Comparison of ENCODE assay signal across 13 mouse cellular contexts in the genomic region with DNA sequence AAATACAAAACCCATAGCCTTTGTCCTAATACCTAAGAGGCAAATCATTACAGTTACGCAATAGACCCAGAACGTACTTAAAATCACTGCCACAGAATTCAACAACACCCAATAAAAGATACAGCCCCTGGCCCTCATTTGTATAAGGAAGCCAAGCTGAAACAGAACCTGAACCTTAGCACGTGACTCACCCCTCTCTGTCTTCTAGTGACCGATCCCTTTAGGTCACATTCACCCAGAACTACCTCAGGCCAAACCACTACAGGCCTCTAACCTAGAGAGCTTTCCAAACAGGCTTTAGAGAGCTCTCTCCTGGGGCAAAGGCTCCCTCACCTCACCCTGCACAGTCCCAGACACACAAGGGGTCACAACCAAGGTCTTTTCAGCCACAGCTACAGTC. TPM values are rescaled to one million over a fixed set of nuclear protein-coding genes. Genes with fewer than 3 reads are reported as not detected.
DNase-seq lines count a peak whose midpoint lies in the region; ATAC-seq and TF ChIP-seq lines count a peak whose summit lies in the region.
"Had no signal": no experiment of that assay in that cellular context is flagged by ENCODE, and none has a peak within 500 bp of the region (broad histone marks: within the 10 kb centered on the region; RNA-seq: fewer than 3 reads in every experiment).

No protein-coding gene starts in this region.

- TF ChIP-seq RAD21 in MEL (IDR thresholded peaks at IDR 0.05; ENCODE audit: low read depth, low read length): no peak

- H3K27ac ChIP-seq in MEL (ENCODE audit: control insufficient read depth, low read depth, low read length): peak overlapping the region; percentile 51
- H3K27ac ChIP-seq in heart, embryonic 16.5 days (ENCODE audit: low read length): peak overlapping the region; percentile 93
- H3K27ac ChIP-seq in liver, postnatal 0 days (ENCODE audit: low read depth): peak overlapping the region; percentile 98
- no peak overlapping the region for H3K27ac ChIP-seq in midbrain, embryonic 15.5 days
- no peak overlapping the region for H3K27ac ChIP-seq in midbrain, embryonic 11.5 days (ENCODE audit: low read depth, low read length)
- H3K27ac ChIP-seq: left cerebral cortex, adult 2 months had no signal

- peaks cover 19 to 54% of the 10 kb centered on the region in 2 experiments for H3K4me1 ChIP-seq in MEL (ENCODE audit: control insufficient read depth in 1 of 2, insufficient read depth in 2 of 2, low read length in 2 of 2)
- peaks cover 87% of the 10 kb centered on the region for H3K4me1 ChIP-seq in heart, embryonic 16.5 days (ENCODE audit: control insufficient read depth, insufficient read depth, low read length)
- H3K4me1 ChIP-seq in liver, postnatal 0 days (ENCODE audit: insufficient read depth): peaks cover 78% of the 10 kb centered on the region
- peaks cover 27% of the 10 kb centered on the region for H3K4me1 ChIP-seq in midbrain, embryonic 15.5 days
- H3K4me1 ChIP-seq in midbrain, embryonic 11.5 days (ENCODE audit: control insufficient read depth, insufficient read depth, low read length): peaks cover 17% of the 10 kb centered on the region

- peaks cover 0 to 55% of the 10 kb centered on the region in 2 experiments; a peak in 2 of 4 replicates for H3K36me3 ChIP-seq in MEL (ENCODE audit: control insufficient read depth in 1 of 2, insufficient read depth in 2 of 2, low read length in 2 of 2)
- H3K36me3 ChIP-seq in heart, embryonic 16.5 days (ENCODE audit: control insufficient read depth, insufficient read depth): no peaks in the 10 kb centered on the region
- H3K36me3 ChIP-seq in liver, postnatal 0 days (replicated peaks; ENCODE audit: insufficient read depth, low read length): peaks cover 38% of the 10 kb centered on the region
- no peaks in the 10 kb centered on the region for H3K36me3 ChIP-seq in midbrain, embryonic 15.5 days (replicated peaks)
- no peaks in the 10 kb centered on the region for H3K36me3 ChIP-seq in midbrain, embryonic 11.5 days (ENCODE audit: control insufficient read depth, insufficient read depth, low read length)

- WGBS in heart, embryonic 16.5 days: 61% methylated on average over 4 of the region's 4 CpGs
- 40% methylated on average over 4 of the region's 4 CpGs for WGBS in liver, postnatal 0 days (ENCODE audit: insufficient replicate concordance)
- 95% methylated on average over 4 of the region's 4 CpGs for WGBS in midbrain, embryonic 15.5 days
- 85% methylated on average over 4 of the region's 4 CpGs for WGBS in midbrain, embryonic 11.5 days

- ATAC-seq in heart, embryonic 16.5 days (replicated peaks; ENCODE audit: extremely low read depth, insufficient read depth, low FRiP score): no peak
- peak; percentile 24 for ATAC-seq in liver, postnatal 0 days
- ATAC-seq in midbrain, embryonic 15.5 days (replicated peaks): no peak
- no peak for ATAC-seq in midbrain, embryonic 11.5 days (ENCODE audit: low FRiP score)
- ATAC-seq: forebrain, embryonic 16.5 days; hindbrain, embryonic 16.5 days had no signal

- peak overlapping the region in 1 of 2 experiments; percentile 8; a peak in 1 of 4 replicates for H3K4me3 ChIP-seq in MEL (ENCODE audit: control insufficient read depth in 1 of 2, insufficient read depth in 1 of 2, low read depth in 2 of 2, low read length in 2 of 2)
- H3K4me3 ChIP-seq in heart, embryonic 16.5 days (ENCODE audit: low read length): no peak overlapping the region
- peak overlapping the region; percentile 11; the same call in 1 of the 2 replicates for H3K4me3 ChIP-seq in liver, postnatal 0 days (ENCODE audit: low read depth, low read length)
- H3K4me3 ChIP-seq in midbrain, embryonic 15.5 days: no peak overlapping the region
- no peak overlapping the region for H3K4me3 ChIP-seq in midbrain, embryonic 11.5 days (ENCODE audit: low read depth, low read length)
- H3K4me3 ChIP-seq: left cerebral cortex, adult 2 months had no signal

- H3K9me3 ChIP-seq in MEL (replicated peaks; ENCODE audit: insufficient read depth, low read length): no peaks in the 10 kb centered on the region
- no peaks in the 10 kb centered on the region for H3K9me3 ChIP-seq in heart, embryonic 16.5 days (replicated peaks; ENCODE audit: control insufficient read depth, low read length)
- H3K9me3 ChIP-seq in liver, postnatal 0 days (ENCODE audit: low read length): no peaks in the 10 kb centered on the region
- H3K9me3 ChIP-seq in midbrain, embryonic 15.5 days: no peaks in the 10 kb centered on the region
- H3K9me3 ChIP-seq in midbrain, embryonic 11.5 days (ENCODE audit: control insufficient read depth, low read length): no peaks in the 10 kb centered on the region

- 0 out of 2 replicates have a peak overlapping the region, but pooled peaks have one; percentile 19 for H3K9ac ChIP-seq in MEL (ENCODE audit: control insufficient read depth, low read depth, low read length, poor library complexity, severe bottlenecking)
- peak overlapping the region; percentile 63 for H3K9ac ChIP-seq in heart, embryonic 16.5 days (ENCODE audit: low read length)
- peak overlapping the region; percentile 41 for H3K9ac ChIP-seq in liver, postnatal 0 days (replicated peaks)
- no peak overlapping the region for H3K9ac ChIP-seq in midbrain, embryonic 15.5 days
- H3K9ac ChIP-seq in midbrain, embryonic 11.5 days (ENCODE audit: low read length): no peak overlapping the region

- TF ChIP-seq EP300 in MEL (IDR thresholded peaks at IDR 0.05; ENCODE audit: low read depth in 1 of 2, low read length in 2 of 2): no peak
- no peak for TF ChIP-seq EP300 in liver, postnatal 0 days (IDR thresholded peaks at IDR 0.05; ENCODE audit: low read depth)

- peak; percentile 33 for DNase-seq in heart, adult 8-10 months (ENCODE audit: low spot score)
- DNase-seq in heart, postnatal 25 days (ENCODE audit: low spot score): no peak
- no peak for DNase-seq in MEL (ENCODE audit: low read depth, low spot score)
- peak; percentile 31 for DNase-seq in liver, postnatal 0 days
- no peak for DNase-seq in midbrain, embryonic 11.5 days (ENCODE audit: low spot score, missing footprints)
- DNase-seq in spleen, adult 12 weeks (ENCODE audit: low spot score): no peak
- DNase-seq: cerebellum, postnatal 36 days; thymus, postnatal 25 days had no signal

- peak overlapping the region; percentile 53 for H3K4me2 ChIP-seq in heart, embryonic 16.5 days (ENCODE audit: low read depth, low read length)
- peak overlapping the region; percentile 78 for H3K4me2 ChIP-seq in liver, postnatal 0 days (ENCODE audit: low read depth, low read length)
- H3K4me2 ChIP-seq in midbrain, embryonic 15.5 days: no peak overlapping the region
- no peak overlapping the region for H3K4me2 ChIP-seq in midbrain, embryonic 11.5 days

- H3K27me3 ChIP-seq in MEL (ENCODE audit: control insufficient read depth in 1 of 2, insufficient read depth in 2 of 2, low read length in 2 of 2): no peaks in the 10 kb centered on the region
- no peaks in the 10 kb centered on the region for H3K27me3 ChIP-seq in heart, embryonic 16.5 days (ENCODE audit: control insufficient read depth, insufficient read depth, low read length)
- H3K27me3 ChIP-seq in liver, postnatal 0 days (ENCODE audit: insufficient read depth, low read length): no peaks in the 10 kb centered on the region
- H3K27me3 ChIP-seq in midbrain, embryonic 15.5 days (replicated peaks): no peaks in the 10 kb centered on the region
- H3K27me3 ChIP-seq in midbrain, embryonic 11.5 days (ENCODE audit: control insufficient read depth, insufficient read depth, low read length): no peaks in the 10 kb centered on the region

- TF ChIP-seq CTCF in MEL (IDR thresholded peaks at IDR 0.05 in 2 of 3, conservative IDR thresholded peaks at IDR 0.05 in 1 of 3; ENCODE audit: control insufficient read depth in 1 of 3, insufficient read depth in 1 of 3, low read depth in 2 of 3, low read length in 3 of 3, poor library complexity in 1 of 3, severe bottlenecking in 1 of 3): no peak
- TF ChIP-seq CTCF in liver, postnatal 0 days (IDR thresholded peaks at IDR 0.05; ENCODE audit: low read depth): no peak

- intact Hi-C loops in heart, postnatal 25 days (cut with DNase I): no loop called here

- H3K79me2 ChIP-seq in MEL (ENCODE audit: control insufficient read depth, insufficient read depth, low read length, poor library complexity): peaks cover 20% of the 10 kb centered on the region

- no peak for TF ChIP-seq POLR2A in MEL (IDR thresholded peaks at IDR 0.05; ENCODE audit: control insufficient read depth in 1 of 2, insufficient read depth in 1 of 2, low read depth in 1 of 2, low read length in 2 of 2, poor library complexity in 1 of 2)

TF ChIP-seq in MEL, 35 proteins besides CTCF, POLR2A, EP300 and RAD21:
- TF ChIP-seq TCF12 (IDR thresholded peaks at IDR 0.05; ENCODE audit: low read depth, low read length) (no peak), ZKSCAN1 (IDR thresholded peaks at IDR 0.05; ENCODE audit: low read depth, low read length) (no peak), ZC3H11A (IDR thresholded peaks at IDR 0.05; ENCODE audit: low read depth, low read length) (no peak), MAFK (IDR thresholded peaks at IDR 0.05; ENCODE audit: borderline replicate concordance, low read depth, low read length) (no peak), UBTF (IDR thresholded peaks at IDR 0.05; ENCODE audit: borderline replicate concordance, insufficient read depth, low read depth, low read length) (no peak), POLR2AphosphoS5 (IDR thresholded peaks at IDR 0.05; ENCODE audit: borderline replicate concordance, low read depth, low read length) (no peak), CHD2 (IDR thresholded peaks at IDR 0.05; ENCODE audit: low read length) (no peak), USF1 (IDR thresholded peaks at IDR 0.05; ENCODE audit: low read depth, low read length) (no peak), MAZ (IDR thresholded peaks at IDR 0.05; ENCODE audit: low read depth, low read length) (no peak)

RNA-seq across cellular contexts. Expression of gene B4galt1, which starts 6.6 kb away (rescaled TPM):
- 10 to 100 TPM; 53.9 to 60.3 (median 57.4) TPM for total RNA-seq in heart, adult 8-10 months (2022)
- total RNA-seq in heart, postnatal 25 days (2021): 10 to 100 TPM; 58.2 to 70.4 TPM
- 10.8 TPM in 2 replicates for total RNA-seq in MEL (2012; rRNA removed)
- 10 to 100 TPM in 1 of 2 experiments, not detected in 1; 22.5 TPM for polyA plus RNA-seq in MEL (2012; ENCODE audit: insufficient read depth in 1 of 2, insufficient read length in 2 of 2, low read depth in 1 of 2, low replicate concordance in 2 of 2, missing spikeins in 1 of 2)
- 54.5 and 61.5 TPM in 2 replicates for polyA plus RNA-seq in heart, embryonic 16.5 days (2015; fragmentation: Nextera tagmentation; extraction: Ambion mirVana)
- polyA plus RNA-seq in liver, postnatal 0 days (2015; fragmentation: Nextera tagmentation; extraction: Ambion mirVana): 26.4 and 30.2 TPM in 2 replicates
- polyA plus RNA-seq in midbrain, embryonic 15.5 days (2015; fragmentation: Nextera tagmentation; extraction: Ambion mirVana): 7.5 and 7.8 TPM in 2 replicates
- 13.8 and 14.9 TPM in 2 replicates for polyA plus RNA-seq in midbrain, embryonic 11.5 days (2014; fragmentation: Nextera tagmentation; extraction: Ambion mirVana)

Comparison
In these comparisons a context has a peak if more than half of its experiments do, and no peak if none do; other contexts are left out.
1. DNase-seq: peak in heart, adult 8-10 months (single experiment) and liver, postnatal 0 days (single experiment); none in heart, postnatal 25 days (single experiment), MEL (single experiment), midbrain, embryonic 11.5 days (single experiment) and spleen, adult 12 weeks (single experiment).
2. H3K27ac ChIP-seq: peak in MEL (single experiment), heart, embryonic 16.5 days (single experiment) and liver, postnatal 0 days (single experiment); none in midbrain, embryonic 15.5 days (single experiment) and midbrain, embryonic 11.5 days (single experiment).
3. H3K9ac ChIP-seq: peak in MEL (single experiment), heart, embryonic 16.5 days (single experiment) and liver, postnatal 0 days (single experiment); none in midbrain, embryonic 15.5 days (single experiment) and midbrain, embryonic 11.5 days (single experiment).
4. H3K4me2 ChIP-seq: peak in heart, embryonic 16.5 days (single experiment) and liver, postnatal 0 days (single experiment); none in midbrain, embryonic 15.5 days (single experiment) and midbrain, embryonic 11.5 days (single experiment).